Mouse (Mus musculus): ENCODE data around the gene Prg4. TPM values are rescaled to one million over a fixed set of nuclear protein-coding genes. Genes with fewer than 3 reads are reported as not detected.

Gene Prg4
- 1 to 10 TPM; 3.8 to 9.1 TPM for total RNA-seq (2021)
- long read RNA-seq, experiment 1, result 0 reads
- long read RNA-seq, experiment 2, result 0 reads

GRCm38 (mm10) chr1:150466132-150466531, at the start of gene Prg4:
Gene Prg4, minus strand, starts transcription at chr1:150466165.
- DNase-seq (ENCODE audit: low spot score in 2 of 2), result no peak

GRCm38 (mm10) chr1:150513041-150513440, 47.1 kb upstream of the Prg4 start:
- no peak for DNase-seq (ENCODE audit: low spot score in 2 of 2)

- no peak for DNase-seq (ENCODE audit: low spot score in 2 of 2)
These were observed 39.8 kb upstream of the Prg4 start for GRCm38 (mm10) chr1:150505794-150506193.

GRCm38 (mm10) chr1:150503321-150503720, 37.4 kb upstream of the Prg4 start:
- no peak for DNase-seq (ENCODE audit: low spot score in 2 of 2)

GRCm38 (mm10) chr1:150498177-150498576, 32.2 kb upstream of the Prg4 start:
- no peak for DNase-seq (ENCODE audit: low spot score in 2 of 2)

- no peak for DNase-seq (ENCODE audit: low spot score in 2 of 2)
These were observed 31.7 kb upstream of the Prg4 start for GRCm38 (mm10) chr1:150497690-150498089.

GRCm38 (mm10) chr1:150496626-150497302, 30.8 kb upstream of the Prg4 start:
- DNase-seq (ENCODE audit: low spot score in 2 of 2), result no peak

- DNase-seq (ENCODE audit: low spot score in 2 of 2), result no peak
These were observed 23.2 kb upstream of the Prg4 start for GRCm38 (mm10) chr1:150489148-150489547.

GRCm38 (mm10) chr1:150480674-150481073, 14.7 kb upstream of the Prg4 start:
- DNase-seq (ENCODE audit: low spot score in 2 of 2), result no peak

- DNase-seq (ENCODE audit: low spot score in 2 of 2), result no peak
These were observed 6.6 kb upstream of the Prg4 start for GRCm38 (mm10) chr1:150472525-150472924.

- DNase-seq (ENCODE audit: low spot score in 2 of 2), result no peak
These were observed 4.0 kb upstream of the Prg4 start for GRCm38 (mm10) chr1:150469992-150470391.

GRCm38 (mm10) chr1:150465364-150465763, 601 bp downstream of the Prg4 start:
- DNase-seq (ENCODE audit: low spot score in 2 of 2), result no peak

GRCm38 (mm10) chr1:150463691-150464090, 2.3 kb downstream of the Prg4 start:
- DNase-seq (ENCODE audit: low spot score in 2 of 2), result no peak

- no peak for DNase-seq (ENCODE audit: low spot score in 2 of 2)
These were observed 2.9 kb downstream of the Prg4 start for GRCm38 (mm10) chr1:150463068-150463467.

- DNase-seq (ENCODE audit: low spot score in 2 of 2), result no peak
These were observed 5.4 kb downstream of the Prg4 start for GRCm38 (mm10) chr1:150460595-150460994.

- DNase-seq (ENCODE audit: low spot score in 2 of 2), result no peak
These were observed 6.4 kb downstream of the Prg4 start for GRCm38 (mm10) chr1:150459599-150459998.

GRCm38 (mm10) chr1:150458977-150459376, 7.0 kb downstream of the Prg4 start:
- no peak for DNase-seq (ENCODE audit: low spot score in 2 of 2)

- DNase-seq (ENCODE audit: low spot score in 2 of 2), result no peak
These were observed 24.2 kb downstream of the Prg4 start for GRCm38 (mm10) chr1:150441731-150442130.

GRCm38 (mm10) chr1:150438641-150439040, 27.3 kb downstream of the Prg4 start:
- no peak for DNase-seq (ENCODE audit: low spot score in 2 of 2)

- DNase-seq (ENCODE audit: low spot score in 2 of 2), result no peak
These were observed 39.7 kb downstream of the Prg4 start for GRCm38 (mm10) chr1:150426216-150426615.

- no peak for DNase-seq (ENCODE audit: low spot score in 2 of 2)
These were observed 40.3 kb downstream of the Prg4 start for GRCm38 (mm10) chr1:150425665-150426064.

- DNase-seq (ENCODE audit: low spot score in 2 of 2), result no peak
These were observed 47.5 kb downstream of the Prg4 start for GRCm38 (mm10) chr1:150418426-150418825.

- DNase-seq (ENCODE audit: low spot score in 2 of 2), result no peak
These were observed 50.0 kb downstream of the Prg4 start for GRCm38 (mm10) chr1:150416006-150416405.
